Mouse (Mus musculus): ENCODE results near the gene Arhgef10l.

- no peak for TF ChIP-seq EP300 (IDR thresholded peaks at IDR 0.05; ENCODE audit: low read depth)
- peak; percentile 82 for TF ChIP-seq CTCF (IDR thresholded peaks at IDR 0.05; ENCODE audit: low read depth)
These were observed 13.2 kb upstream of the Arhgef10l start for GRCm38 (mm10) chr4:140679038-140679437.

Measured in liver, postnatal 0 days (tissue).